Mouse (Mus musculus): Measurements from ENCODE around the gene Zic2. TPM values are rescaled to one million over a fixed set of nuclear protein-coding genes. Genes with fewer than 3 reads are reported as not detected.
A peak's percentile ranks its signal among the peaks of the same experiment; 100 is the strongest.

The Zic2 gene
- total and polyA plus RNA-seq, 3 experiments, result 0.31 TPM; not detected in 2

GRCm38 (mm10) chr14:122477971-122478573 is 2.8 kb downstream of the Zic2 start:
- Histone ChIP-seq H3K27ac (no peak overlapping the region), H3K9ac (ENCODE audit: low read depth, low read length) (no peak overlapping the region), H3K79me2 (replicated peaks; ENCODE audit: control insufficient read depth, insufficient read depth, low read length) (no peaks in the 10 kb centered on the region), H3K4me3 (no peak overlapping the region), H3K27me3 (ENCODE audit: control insufficient read depth, insufficient read depth, low read length) (peaks cover 43% of the 10 kb centered on the region), H3K36me3 (ENCODE audit: control insufficient read depth, insufficient read depth, low read length) (no peaks in the 10 kb centered on the region), H3K4me1 (ENCODE audit: control insufficient read depth, insufficient read depth, low read length) (no peaks in the 10 kb centered on the region)
- WGBS, result 6% methylated on average over 9 of the region's 9 CpGs
- no peak for DNase-seq
- TF ChIP-seq EP300 (IDR thresholded peaks at IDR 0.05; ENCODE audit: insufficient read depth, low read depth, low read length), result no peak
- TF ChIP-seq CTCF (IDR thresholded peaks at IDR 0.05), result no peak
- no peak for TF ChIP-seq POLR2A (IDR thresholded peaks at IDR 0.05; ENCODE audit: insufficient read depth, low read depth, low read length)
- intact Hi-C loops (cut with DNase I), result no loop called here

- intact Hi-C loops (cut with DNase I), result no loop called here
- no peak overlapping the region for H3K4me3 ChIP-seq
- H3K27me3 ChIP-seq (ENCODE audit: control insufficient read depth, insufficient read depth, low read length), result peaks cover 44% of the 10 kb centered on the region
These were observed 3.4 kb downstream of the Zic2 start for GRCm38 (mm10) chr14:122478574-122479011.

GRCm38 (mm10) chr14:122479461-122480109 is 4.3 kb downstream of the Zic2 start:
- peaks cover 47% of the 10 kb centered on the region for H3K27me3 ChIP-seq (ENCODE audit: control insufficient read depth, insufficient read depth, low read length)
- H3K9ac ChIP-seq (ENCODE audit: low read depth, low read length), result no peak overlapping the region
- no peak overlapping the region for H3K27ac ChIP-seq
- H3K4me3 ChIP-seq, result no peak overlapping the region
- no peaks in the 10 kb centered on the region for H3K4me1 ChIP-seq (ENCODE audit: control insufficient read depth, insufficient read depth, low read length)
- DNase-seq, result no peak
- intact Hi-C loops (cut with DNase I), result loop anchor here (5.0 kb wide), 1 partner anchor 53 kb away; the partner anchor contains the start of gene Pcca
- H3K36me3 ChIP-seq (ENCODE audit: control insufficient read depth, insufficient read depth, low read length), result no peaks in the 10 kb centered on the region
- WGBS, result 31% methylated on average over 17 of the region's 17 CpGs
- TF ChIP-seq POLR2A (IDR thresholded peaks at IDR 0.05; ENCODE audit: insufficient read depth, low read depth, low read length) (no peak), CTCF (IDR thresholded peaks at IDR 0.05) (no peak), EP300 (IDR thresholded peaks at IDR 0.05; ENCODE audit: insufficient read depth, low read depth, low read length) (no peak)
- no peaks in the 10 kb centered on the region for H3K79me2 ChIP-seq (replicated peaks; ENCODE audit: control insufficient read depth, insufficient read depth, low read length)

More at GRCm38 (mm10) chr14:122478574-122479011, 3.4 kb downstream of the Zic2 start:
- 2% methylated on average over 22 of the region's 22 CpGs for WGBS
- TF ChIP-seq CTCF (IDR thresholded peaks at IDR 0.05) (no peak), EP300 (IDR thresholded peaks at IDR 0.05; ENCODE audit: insufficient read depth, low read depth, low read length) (no peak), POLR2A (IDR thresholded peaks at IDR 0.05; ENCODE audit: insufficient read depth, low read depth, low read length) (no peak)
- Histone ChIP-seq H3K27ac (no peak overlapping the region), H3K9ac (ENCODE audit: low read depth, low read length) (no peak overlapping the region), H3K36me3 (ENCODE audit: control insufficient read depth, insufficient read depth, low read length) (no peaks in the 10 kb centered on the region), H3K79me2 (replicated peaks; ENCODE audit: control insufficient read depth, insufficient read depth, low read length) (no peaks in the 10 kb centered on the region), H3K4me1 (ENCODE audit: control insufficient read depth, insufficient read depth, low read length) (no peaks in the 10 kb centered on the region)
- peak in 1 of 2 experiments; percentile 45 for DNase-seq

GRCm38 (mm10) chr14:122480355-122480754 is 5.1 kb downstream of the Zic2 start:
- no peak for DNase-seq
- H3K27ac ChIP-seq, result no peak overlapping the region
- WGBS, result 19% methylated on average over 2 of the region's 2 CpGs
- TF ChIP-seq CTCF (IDR thresholded peaks at IDR 0.05) (no peak), POLR2A (IDR thresholded peaks at IDR 0.05; ENCODE audit: insufficient read depth, low read depth, low read length) (no peak), EP300 (IDR thresholded peaks at IDR 0.05; ENCODE audit: insufficient read depth, low read depth, low read length) (no peak)
- intact Hi-C loops (cut with DNase I), result loop anchor here (5.0 kb wide), 1 partner anchor 52 kb away; the partner anchor contains the start of gene Pcca
- no peaks in the 10 kb centered on the region for H3K36me3 ChIP-seq (ENCODE audit: control insufficient read depth, insufficient read depth, low read length)
- no peak overlapping the region for H3K9ac ChIP-seq (ENCODE audit: low read depth, low read length)
- H3K4me1 ChIP-seq (ENCODE audit: control insufficient read depth, insufficient read depth, low read length), result no peaks in the 10 kb centered on the region
- peaks cover 46% of the 10 kb centered on the region for H3K27me3 ChIP-seq (ENCODE audit: control insufficient read depth, insufficient read depth, low read length)
- no peak overlapping the region for H3K4me3 ChIP-seq
- H3K79me2 ChIP-seq (replicated peaks; ENCODE audit: control insufficient read depth, insufficient read depth, low read length), result no peaks in the 10 kb centered on the region

- no peaks in the 10 kb centered on the region for H3K4me1 ChIP-seq (ENCODE audit: control insufficient read depth, insufficient read depth, low read length)
- H3K9ac ChIP-seq (ENCODE audit: low read depth, low read length), result no peak overlapping the region
- no peak for DNase-seq
- peaks cover 38% of the 10 kb centered on the region for H3K27me3 ChIP-seq (ENCODE audit: control insufficient read depth, insufficient read depth, low read length)
- intact Hi-C loops (cut with DNase I), result loop anchor here (5.0 kb wide), 1 partner anchor 51 kb away; the partner anchor contains the start of gene Pcca
- no peaks in the 10 kb centered on the region for H3K36me3 ChIP-seq (ENCODE audit: control insufficient read depth, insufficient read depth, low read length)
- no peaks in the 10 kb centered on the region for H3K79me2 ChIP-seq (replicated peaks; ENCODE audit: control insufficient read depth, insufficient read depth, low read length)
- 15% methylated on average over 15 of the region's 15 CpGs for WGBS
- no peak overlapping the region for H3K4me3 ChIP-seq
- TF ChIP-seq EP300 (IDR thresholded peaks at IDR 0.05; ENCODE audit: insufficient read depth, low read depth, low read length) (no peak), POLR2A (IDR thresholded peaks at IDR 0.05; ENCODE audit: insufficient read depth, low read depth, low read length) (no peak), CTCF (IDR thresholded peaks at IDR 0.05) (no peak)
- H3K27ac ChIP-seq, result no peak overlapping the region
These were observed 5.9 kb downstream of the Zic2 start for GRCm38 (mm10) chr14:122481181-122481580.
